Mouse (Mus musculus) myocyte (in vitro differentiated cells): ENCODE results near the gene Spag9.

Source experiments
- CEBPB ChIP-seq: IDR thresholded peaks from 2 replicates; pipeline ENCODE4 v1.6.1; 2011; ENCODE audit warnings: mild to moderate bottlenecking, moderate library complexity; ENCODE audit not compliant: poor library complexity, insufficient read depth, severe bottlenecking
- E2F4 ChIP-seq: IDR thresholded peaks from one replicate; pipeline ENCODE4 v1.6.1; 2011; ENCODE audit warnings: mild to moderate bottlenecking, control low read depth, moderate library complexity; ENCODE audit not compliant: insufficient read depth
- MAX ChIP-seq: IDR thresholded peaks from one replicate; pipeline ENCODE4 v1.6.1; 2011; ENCODE audit warnings: low read depth, mild to moderate bottlenecking, control low read depth
- MYOD1 ChIP-seq, 3 experiments: IDR thresholded peaks; one replicate each; pipeline ENCODE4 v1.6.1; 2011; ENCODE audit warnings: control low read depth in 2 of 3, low read depth in 2 of 3, mild to moderate bottlenecking in 2 of 3, moderate library complexity in 1 of 3; ENCODE audit not compliant: insufficient read length in 2 of 3, control insufficient read depth in 1 of 3
- MYOG ChIP-seq, 3 experiments: IDR thresholded peaks; one replicate each; pipeline ENCODE4 v1.6.1; 2011; ENCODE audit warnings: control low read depth in 2 of 3, low read depth in 2 of 3, mild to moderate bottlenecking in 2 of 3; ENCODE audit not compliant: insufficient read length in 2 of 3, control insufficient read depth in 1 of 3, insufficient read depth in 1 of 3
- POLR2A ChIP-seq: IDR thresholded peaks from one replicate; pipeline ENCODE4 v1.6.1; 2011; ENCODE audit warnings: low read depth, mild to moderate bottlenecking, control low read depth, moderate library complexity; ENCODE audit not compliant: insufficient read length
- POLR2AphosphoS2 ChIP-seq: IDR thresholded peaks from one replicate; pipeline ENCODE4 v1.6.1; 2011; ENCODE audit warnings: low read depth, control low read depth; ENCODE audit not compliant: insufficient read length
- REST ChIP-seq: IDR thresholded peaks from one replicate; pipeline ENCODE4 v1.6.1; 2011; ENCODE audit warnings: mild to moderate bottlenecking, control low read depth, moderate library complexity; ENCODE audit not compliant: insufficient read depth, insufficient read length
- SRF ChIP-seq: IDR thresholded peaks from one replicate; pipeline ENCODE4 v1.6.1; 2011; ENCODE audit warnings: low read depth; ENCODE audit not compliant: control insufficient read depth, insufficient read length
- TCF12 ChIP-seq: IDR thresholded peaks from one replicate; pipeline ENCODE4 v1.6.1; 2011; ENCODE audit warnings: mild to moderate bottlenecking, control low read depth; ENCODE audit not compliant: poor library complexity, insufficient read depth, severe bottlenecking
- TCF3 ChIP-seq: IDR thresholded peaks from one replicate; pipeline ENCODE4 v1.6.1; 2011; ENCODE audit warnings: low read depth, control low read depth; ENCODE audit not compliant: insufficient read length
- USF1 ChIP-seq: IDR thresholded peaks from one replicate; pipeline ENCODE4 v1.6.1; 2011; ENCODE audit warnings: low read depth, mild to moderate bottlenecking, control low read depth, moderate library complexity

GRCm38 (mm10) chr11:93995720-93996305 is at the start of gene Spag9:
- TF ChIP-seq POLR2A (peak; percentile 84), E2F4 (no peak), USF1 (no peak), TCF12 (no peak), MYOG (IDR thresholded peaks at IDR 0.05; ENCODE audit: control insufficient read depth in 1 of 3, insufficient read depth in 1 of 3, insufficient read length in 2 of 3, low read depth in 2 of 3) (peak in 1 of 3 experiments; percentile 46), CEBPB (no peak), MYOD1 (IDR thresholded peaks at IDR 0.05; ENCODE audit: control insufficient read depth in 1 of 3, insufficient read length in 2 of 3, low read depth in 2 of 3) (peak in 1 of 3 experiments; percentile 53), MAX (no peak), POLR2AphosphoS2 (peak; percentile 66), TCF3 (no peak), REST (no peak), SRF (no peak)
